Mouse (Mus musculus): ENCODE data around the gene Ppy. TPM values are rescaled to one million over a fixed set of nuclear protein-coding genes. Genes with fewer than 3 reads are reported as not detected.
A peak's percentile ranks its signal among the peaks of the same experiment; 100 is the strongest.

Ppy gene
- not detected in 2 replicates for polyA plus RNA-seq (2015; fragmentation: Nextera tagmentation; extraction: Ambion mirVana)

- Histone ChIP-seq H3K4me3 (ENCODE audit: low read length) (no peak within 1 kb of the TSS), H3K4me1 (ENCODE audit: control insufficient read depth, insufficient read depth, low read depth, low read length) (peaks cover 2% of the 10 kb centered on the region), H3K36me3 (ENCODE audit: control insufficient read depth, insufficient read depth, low read length) (no peaks in the 10 kb centered on the region), H3K27me3 (replicated peaks; ENCODE audit: control insufficient read depth, insufficient read depth, low read length) (peaks cover 21% of the 10 kb centered on the region), H3K27ac (ENCODE audit: low read depth, low read length) (no peak within 1 kb of the TSS), H3K4me2 (ENCODE audit: low read length) (no peak within 1 kb of the TSS), H3K9ac (ENCODE audit: low read depth, low read length) (no peak within 1 kb of the TSS), H3K9me3 (ENCODE audit: control insufficient read depth, low read length) (no peaks in the 10 kb centered on the region)
- ATAC-seq = no peak
- 75% methylated on average over 4 of the region's 4 CpGs for WGBS
These were observed at the start of gene Ppy for GRCm38 (mm10) chr11:102101219-102101618. Gene Ppy (minus strand): TSS chr11:102101319.

- no peak overlapping the region for H3K27ac ChIP-seq (ENCODE audit: low read depth, low read length)
- no peaks in the 10 kb centered on the region for H3K9me3 ChIP-seq (ENCODE audit: control insufficient read depth, low read length)
- H3K36me3 ChIP-seq (ENCODE audit: control insufficient read depth, insufficient read depth, low read length) = no peaks in the 10 kb centered on the region
- peak overlapping the region; percentile 5; the same call in 1 of the 2 replicates for H3K4me2 ChIP-seq (ENCODE audit: low read length)
- no peak overlapping the region for H3K9ac ChIP-seq (ENCODE audit: low read depth, low read length)
- ATAC-seq = no peak
- no peak overlapping the region for H3K4me3 ChIP-seq (ENCODE audit: low read length)
- peaks cover 8% of the 10 kb centered on the region for H3K4me1 ChIP-seq (ENCODE audit: control insufficient read depth, insufficient read depth, low read depth, low read length)
- 13% methylated on average over 34 of the region's 34 CpGs for WGBS
- peaks cover 56% of the 10 kb centered on the region for H3K27me3 ChIP-seq (replicated peaks; ENCODE audit: control insufficient read depth, insufficient read depth, low read length)
These were observed 46.3 kb upstream of the Ppy start for GRCm38 (mm10) chr11:102147213-102147989.

- no peaks in the 10 kb centered on the region for H3K36me3 ChIP-seq (ENCODE audit: control insufficient read depth, insufficient read depth, low read length)
- ATAC-seq = no peak
- H3K9ac ChIP-seq (ENCODE audit: low read depth, low read length) = no peak overlapping the region
- H3K4me2 ChIP-seq (ENCODE audit: low read length) = no peak overlapping the region
- no peak overlapping the region for H3K4me3 ChIP-seq (ENCODE audit: low read length)
- 15% methylated on average over 17 of the region's 17 CpGs for WGBS
- peaks cover 8% of the 10 kb centered on the region for H3K4me1 ChIP-seq (ENCODE audit: control insufficient read depth, insufficient read depth, low read depth, low read length)
- no peak overlapping the region for H3K27ac ChIP-seq (ENCODE audit: low read depth, low read length)
- H3K9me3 ChIP-seq (ENCODE audit: control insufficient read depth, low read length) = no peaks in the 10 kb centered on the region
- H3K27me3 ChIP-seq (replicated peaks; ENCODE audit: control insufficient read depth, insufficient read depth, low read length) = peaks cover 56% of the 10 kb centered on the region
These were observed 45.4 kb upstream of the Ppy start for GRCm38 (mm10) chr11:102146531-102146930.

GRCm38 (mm10) chr11:102146005-102146404, 44.9 kb upstream of the Ppy start:
- Histone ChIP-seq H3K9me3 (ENCODE audit: control insufficient read depth, low read length) (no peaks in the 10 kb centered on the region), H3K4me1 (ENCODE audit: control insufficient read depth, insufficient read depth, low read depth, low read length) (peaks cover 8% of the 10 kb centered on the region), H3K4me3 (ENCODE audit: low read length) (peak overlapping the region; percentile 15; the same call in 1 of the 2 replicates), H3K27me3 (replicated peaks; ENCODE audit: control insufficient read depth, insufficient read depth, low read length) (peaks cover 56% of the 10 kb centered on the region), H3K27ac (ENCODE audit: low read depth, low read length) (no peak overlapping the region), H3K36me3 (ENCODE audit: control insufficient read depth, insufficient read depth, low read length) (no peaks in the 10 kb centered on the region), H3K9ac (ENCODE audit: low read depth, low read length) (no peak overlapping the region), H3K4me2 (ENCODE audit: low read length) (no peak overlapping the region)
- 7% methylated on average over 16 of the region's 16 CpGs for WGBS
- ATAC-seq = no peak

- Histone ChIP-seq H3K36me3 (ENCODE audit: control insufficient read depth, insufficient read depth, low read length) (no peaks in the 10 kb centered on the region), H3K9ac (ENCODE audit: low read depth, low read length) (no peak within 1 kb of the TSS), H3K27me3 (replicated peaks; ENCODE audit: control insufficient read depth, insufficient read depth, low read length) (peaks cover 56% of the 10 kb centered on the region), H3K27ac (ENCODE audit: low read depth, low read length) (no peak within 1 kb of the TSS), H3K4me2 (ENCODE audit: low read length) (peak within 1 kb of the TSS; percentile 31), H3K9me3 (ENCODE audit: control insufficient read depth, low read length) (no peaks in the 10 kb centered on the region), H3K4me1 (ENCODE audit: control insufficient read depth, insufficient read depth, low read depth, low read length) (peaks cover 8% of the 10 kb centered on the region), H3K4me3 (ENCODE audit: low read length) (peak within 1 kb of the TSS; percentile 15; the same call in 1 of the 2 replicates)
- 1% methylated on average over 50 of the region's 50 CpGs for WGBS
- no peak for ATAC-seq
These were observed 44.4 kb upstream of the Ppy start, which contains the start of gene Nags for GRCm38 (mm10) chr11:102145471-102146001. Gene Nags (plus strand): TSS chr11:102145513.

GRCm38 (mm10) chr11:102144957-102145470, 43.9 kb upstream of the Ppy start:
- peaks cover 56% of the 10 kb centered on the region for H3K27me3 ChIP-seq (replicated peaks; ENCODE audit: control insufficient read depth, insufficient read depth, low read length)
- 25% methylated on average over 13 of the region's 13 CpGs for WGBS
- H3K9ac ChIP-seq (ENCODE audit: low read depth, low read length) = no peak overlapping the region
- no peak overlapping the region for H3K27ac ChIP-seq (ENCODE audit: low read depth, low read length)
- H3K9me3 ChIP-seq (ENCODE audit: control insufficient read depth, low read length) = no peaks in the 10 kb centered on the region
- peaks cover 8% of the 10 kb centered on the region for H3K4me1 ChIP-seq (ENCODE audit: control insufficient read depth, insufficient read depth, low read depth, low read length)
- peak overlapping the region; percentile 31 for H3K4me2 ChIP-seq (ENCODE audit: low read length)
- ATAC-seq = no peak
- H3K4me3 ChIP-seq (ENCODE audit: low read length) = no peak overlapping the region
- no peaks in the 10 kb centered on the region for H3K36me3 ChIP-seq (ENCODE audit: control insufficient read depth, insufficient read depth, low read length)

- WGBS = 59% methylated on average over 7 of the region's 7 CpGs
- Histone ChIP-seq H3K36me3 (ENCODE audit: control insufficient read depth, insufficient read depth, low read length) (no peaks in the 10 kb centered on the region), H3K27me3 (replicated peaks; ENCODE audit: control insufficient read depth, insufficient read depth, low read length) (peaks cover 36% of the 10 kb centered on the region), H3K9me3 (ENCODE audit: control insufficient read depth, low read length) (no peaks in the 10 kb centered on the region), H3K4me1 (ENCODE audit: control insufficient read depth, insufficient read depth, low read depth, low read length) (peaks cover 11% of the 10 kb centered on the region), H3K9ac (ENCODE audit: low read depth, low read length) (no peak overlapping the region), H3K4me2 (ENCODE audit: low read length) (no peak overlapping the region), H3K27ac (ENCODE audit: low read depth, low read length) (no peak overlapping the region), H3K4me3 (ENCODE audit: low read length) (no peak overlapping the region)
- no peak for ATAC-seq
These were observed 41.2 kb upstream of the Ppy start for GRCm38 (mm10) chr11:102142355-102142754.

GRCm38 (mm10) chr11:102140508-102140907, 39.4 kb upstream of the Ppy start:
- Histone ChIP-seq H3K36me3 (ENCODE audit: control insufficient read depth, insufficient read depth, low read length) (no peaks in the 10 kb centered on the region), H3K9ac (ENCODE audit: low read depth, low read length) (no peak overlapping the region), H3K4me3 (ENCODE audit: low read length) (no peak overlapping the region), H3K27ac (ENCODE audit: low read depth, low read length) (no peak overlapping the region), H3K27me3 (replicated peaks; ENCODE audit: control insufficient read depth, insufficient read depth, low read length) (peaks cover 21% of the 10 kb centered on the region), H3K4me2 (ENCODE audit: low read length) (no peak overlapping the region), H3K9me3 (ENCODE audit: control insufficient read depth, low read length) (no peaks in the 10 kb centered on the region), H3K4me1 (ENCODE audit: control insufficient read depth, insufficient read depth, low read depth, low read length) (peaks cover 5% of the 10 kb centered on the region)
- no peak for ATAC-seq
- WGBS = under 1% methylated on average over 5 of the region's 5 CpGs

GRCm38 (mm10) chr11:102138447-102138740, 37.3 kb upstream of the Ppy start:
- peaks cover 9% of the 10 kb centered on the region; the same call in 1 of the 2 replicates for H3K27me3 ChIP-seq (replicated peaks; ENCODE audit: control insufficient read depth, insufficient read depth, low read length)
- 0% methylated on average over 18 of the region's 18 CpGs for WGBS
- H3K9ac ChIP-seq (ENCODE audit: low read depth, low read length) = peak overlapping the region; percentile 46
- H3K36me3 ChIP-seq (ENCODE audit: control insufficient read depth, insufficient read depth, low read length) = no peaks in the 10 kb centered on the region
- H3K4me3 ChIP-seq (ENCODE audit: low read length) = peak overlapping the region; percentile 27
- H3K4me2 ChIP-seq (ENCODE audit: low read length) = peak overlapping the region; percentile 67
- H3K9me3 ChIP-seq (ENCODE audit: control insufficient read depth, low read length) = no peaks in the 10 kb centered on the region
- no peak overlapping the region for H3K27ac ChIP-seq (ENCODE audit: low read depth, low read length)
- H3K4me1 ChIP-seq (ENCODE audit: control insufficient read depth, insufficient read depth, low read depth, low read length) = 0 out of 2 replicates have a peak, but pooled peaks cover 3% of the 10 kb centered on the region
- peak; percentile 34; the same call in 1 of the 2 replicates for ATAC-seq

Measured in hindbrain, embryonic 16.5 days (tissue).